Mouse (Mus musculus) neural tube, embryonic 13.5 days (tissue): ENCODE data around the gene Dppa4. TPM values are rescaled to one million over a fixed set of nuclear protein-coding genes. Genes with fewer than 3 reads are reported as not detected.

Source experiments
- ATAC-seq: fragments of 200-750 bp; cut with Nextera tagmentation; 2 replicates; pipeline ENCODE4 v1.8.0; 2017; ENCODE audit warnings: low read depth, mild to moderate bottlenecking, moderate TSS enrichment, moderate library complexity
- H3K27ac ChIP-seq: fragments of 300-500 bp; sonication (generic); replicated peaks from 2 replicates; pipeline ENCODE4 v1.5.1; 2015; ENCODE audit warnings: moderate library complexity, mild to moderate bottlenecking, inconsistent platforms
- H3K27me3 ChIP-seq: fragments of 300-500 bp; sonication (generic); 2 replicates; pipeline ENCODE4 v1.6.1; 2015; ENCODE audit warnings: mild to moderate bottlenecking, inconsistent platforms
- H3K36me3 ChIP-seq: fragments of 300-500 bp; sonication (generic); 2 replicates; pipeline ENCODE4 v1.6.1; 2015; ENCODE audit warnings: mild to moderate bottlenecking, inconsistent platforms
- H3K4me1 ChIP-seq: fragments of 300-500 bp; sonication (generic); replicated peaks from 2 replicates; pipeline ENCODE4 v1.6.1; 2015; ENCODE audit warnings: inconsistent platforms
- H3K4me2 ChIP-seq: fragments of 300-500 bp; sonication (generic); 2 replicates; pipeline ENCODE4 v1.6.1; 2015; ENCODE audit warnings: inconsistent platforms, mild to moderate bottlenecking, moderate library complexity
- H3K4me3 ChIP-seq: fragments of 300-500 bp; sonication (generic); 2 replicates; pipeline ENCODE4 v1.5.1; 2015; ENCODE audit warnings: mild to moderate bottlenecking, inconsistent platforms
- H3K9ac ChIP-seq: fragments of 300-500 bp; sonication (generic); 2 replicates; pipeline ENCODE4 v1.6.1; 2015; ENCODE audit warnings: moderate library complexity, mild to moderate bottlenecking, inconsistent platforms
- H3K9me3 ChIP-seq: fragments of 300-500 bp; sonication (generic); 2 replicates; pipeline ENCODE4 v1.6.1; 2016; ENCODE audit warnings: inconsistent platforms
- WGBS: fragments of 180-500 bp; shearing (Covaris S2); methylation state at CpG from one replicate; pipeline ENCODE4 v1.1.7; 2015; 5-methylcytosine and 5-hydroxymethylcytosine counted together
- polyA plus RNA-seq: library from polyadenylated mRNA; unstranded; fragments of >200 nt; fragmentation: Nextera tagmentation; extraction: Ambion mirVana; gene quantifications from 2 replicates; pipeline ENCODE4 v1.2.1, GENCODE M21; 2015

Gene Dppa4
- not detected in 2 replicates for polyA plus RNA-seq

DNA sequence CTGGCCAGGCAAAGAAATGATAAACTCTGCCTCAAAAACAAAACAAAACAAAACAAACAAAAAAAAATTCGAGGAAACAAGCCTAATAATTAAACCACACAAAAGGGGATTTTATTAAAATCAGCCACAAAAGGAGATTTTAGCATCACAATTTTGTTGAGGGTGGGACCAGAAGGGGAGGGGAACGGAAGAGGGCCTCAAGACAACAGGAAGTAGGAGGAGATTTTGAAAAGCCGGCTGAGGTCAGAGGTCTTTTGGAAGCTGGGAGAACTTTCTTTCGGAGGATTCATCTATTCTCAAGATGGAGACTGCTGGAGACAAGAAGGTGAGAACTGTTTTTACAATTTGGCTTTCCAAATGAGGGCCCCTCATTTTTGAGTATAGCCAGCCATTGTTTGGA, at the start of gene Dppa4:
Gene Dppa4, plus strand, starts transcription at position 217 of the 400 bp plus-strand sequence.
- no peaks in the 10 kb centered on the region for H3K4me1 ChIP-seq
- ATAC-seq: no peak
- 80% methylated on average over 4 of the region's 4 CpGs for WGBS

DNA sequence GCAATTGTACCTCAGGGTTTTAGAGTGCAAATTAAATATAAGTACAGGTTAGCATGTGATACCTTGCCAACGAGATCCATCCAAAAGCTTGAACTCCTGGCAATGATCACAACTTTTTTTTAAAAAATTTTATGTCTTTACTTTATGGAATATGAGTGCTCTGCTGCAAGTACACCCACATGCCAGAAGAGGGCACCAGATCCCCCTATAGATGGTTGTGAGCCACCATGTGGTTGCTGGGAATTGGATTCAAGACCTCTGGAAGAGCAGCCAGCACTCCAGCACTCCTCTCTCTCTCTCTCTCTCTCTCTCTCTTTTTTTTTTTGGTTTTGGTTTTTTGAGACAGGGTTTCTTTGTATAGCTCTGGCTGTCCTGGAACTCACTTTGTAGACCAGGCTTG, 48.5 kb upstream of the Dppa4 start:
- no peak overlapping the region for H3K9ac ChIP-seq
- no peaks in the 10 kb centered on the region for H3K9me3 ChIP-seq
- no peak overlapping the region for H3K4me3 ChIP-seq
- ATAC-seq: no peak
- H3K4me1 ChIP-seq: no peaks in the 10 kb centered on the region
- H3K27me3 ChIP-seq: no peaks in the 10 kb centered on the region
- 83% methylated on average over 1 of the region's 1 CpGs for WGBS
- no peak overlapping the region for H3K4me2 ChIP-seq
- H3K27ac ChIP-seq: no peak overlapping the region
- no peaks in the 10 kb centered on the region for H3K36me3 ChIP-seq

More for the DNA sequence above, at the start of gene Dppa4:
- Histone ChIP-seq H3K9me3 (no peaks in the 10 kb centered on the region), H3K9ac (no peak within 1 kb of the TSS), H3K4me3 (no peak within 1 kb of the TSS), H3K27ac (no peak within 1 kb of the TSS), H3K36me3 (no peaks in the 10 kb centered on the region), H3K4me2 (no peak within 1 kb of the TSS), H3K27me3 (no peaks in the 10 kb centered on the region)

DNA sequence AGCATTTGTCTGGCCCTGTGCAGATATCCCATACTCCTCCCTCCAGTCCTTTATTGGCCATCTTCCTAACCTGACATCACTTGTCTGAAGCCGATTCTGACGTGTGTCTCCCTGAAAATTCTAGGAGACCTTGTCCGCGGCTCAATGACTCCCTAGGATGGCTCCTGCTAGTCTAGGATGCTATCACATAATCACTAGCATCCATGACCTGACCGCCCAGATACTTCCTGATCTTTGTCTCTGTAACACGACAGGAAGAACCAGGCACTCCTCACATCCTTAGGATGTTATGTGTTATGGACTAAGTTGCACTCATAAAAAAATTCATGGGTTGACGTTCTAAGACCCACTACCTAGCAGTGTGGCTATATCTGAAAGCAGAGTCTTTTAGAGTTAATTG, 45.9 kb upstream of the Dppa4 start:
- H3K27ac ChIP-seq: no peak overlapping the region
- no peaks in the 10 kb centered on the region for H3K27me3 ChIP-seq
- ATAC-seq: no peak
- H3K4me3 ChIP-seq: no peak overlapping the region
- H3K36me3 ChIP-seq: no peaks in the 10 kb centered on the region
- H3K4me1 ChIP-seq: no peaks in the 10 kb centered on the region
- H3K4me2 ChIP-seq: no peak overlapping the region
- H3K9me3 ChIP-seq: no peaks in the 10 kb centered on the region
- 90% methylated on average over 7 of the region's 7 CpGs for WGBS
- H3K9ac ChIP-seq: no peak overlapping the region

DNA sequence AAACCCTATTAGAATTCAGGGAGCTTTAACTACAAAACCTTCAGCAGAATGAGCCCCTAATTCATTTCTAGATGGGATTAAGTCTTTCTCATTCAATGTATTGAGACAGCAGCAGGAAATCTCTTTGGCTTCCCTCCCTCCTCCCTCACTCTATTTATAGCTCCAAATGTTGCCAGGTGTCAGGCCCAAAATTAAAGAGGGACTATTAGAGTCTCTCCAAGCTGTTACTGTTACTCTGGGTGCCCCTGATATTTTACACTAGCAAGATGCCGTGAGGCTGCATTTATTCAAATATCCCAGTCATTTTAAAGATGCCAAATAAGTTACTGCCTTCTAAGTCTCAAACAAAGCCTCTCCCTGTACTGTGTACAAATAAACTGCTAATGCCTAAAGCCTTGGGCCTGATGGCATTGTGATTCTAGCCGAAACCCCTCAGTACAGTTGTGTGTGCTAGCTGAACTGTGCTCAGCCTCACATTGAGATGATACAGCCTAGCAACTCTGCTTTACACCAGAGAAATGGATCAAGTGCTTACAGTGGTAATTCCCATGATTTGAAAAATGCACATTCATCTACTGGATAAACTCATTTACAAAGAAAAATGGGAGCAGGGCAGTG, 36.4 kb upstream of the Dppa4 start:
- Histone ChIP-seq H3K4me3 (no peak overlapping the region), H3K36me3 (no peaks in the 10 kb centered on the region), H3K4me1 (no peaks in the 10 kb centered on the region), H3K9me3 (no peaks in the 10 kb centered on the region), H3K27ac (no peak overlapping the region), H3K27me3 (no peaks in the 10 kb centered on the region), H3K9ac (no peak overlapping the region), H3K4me2 (no peak overlapping the region)
- 85% methylated on average over 2 of the region's 2 CpGs for WGBS
- ATAC-seq: no peak

DNA sequence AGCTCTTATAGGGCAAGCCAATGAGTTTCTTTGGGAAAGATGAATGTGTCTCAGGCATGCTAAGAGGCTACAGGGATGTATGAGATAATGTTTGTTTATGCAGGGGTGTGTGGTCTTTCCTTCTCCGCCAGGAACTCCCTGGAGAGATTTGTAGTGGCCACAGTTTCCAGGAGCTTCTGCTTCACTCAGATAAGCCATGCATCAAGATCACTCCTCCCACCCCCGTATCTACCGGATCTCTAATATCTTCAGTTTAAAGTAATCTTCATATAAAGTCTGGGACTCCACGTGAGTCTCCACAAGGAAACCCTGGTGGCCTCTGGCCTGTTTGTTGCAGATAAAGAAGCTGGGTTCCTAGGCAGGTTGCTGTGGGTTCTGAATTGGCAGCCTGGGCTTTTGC, 30.7 kb upstream of the Dppa4 start:
- Histone ChIP-seq H3K4me1 (no peaks in the 10 kb centered on the region), H3K27me3 (no peaks in the 10 kb centered on the region), H3K4me2 (no peak overlapping the region), H3K9ac (no peak overlapping the region), H3K4me3 (no peak overlapping the region), H3K9me3 (no peaks in the 10 kb centered on the region), H3K27ac (no peak overlapping the region), H3K36me3 (no peaks in the 10 kb centered on the region)
- no peak for ATAC-seq
- 70% methylated on average over 4 of the region's 4 CpGs for WGBS

DNA sequence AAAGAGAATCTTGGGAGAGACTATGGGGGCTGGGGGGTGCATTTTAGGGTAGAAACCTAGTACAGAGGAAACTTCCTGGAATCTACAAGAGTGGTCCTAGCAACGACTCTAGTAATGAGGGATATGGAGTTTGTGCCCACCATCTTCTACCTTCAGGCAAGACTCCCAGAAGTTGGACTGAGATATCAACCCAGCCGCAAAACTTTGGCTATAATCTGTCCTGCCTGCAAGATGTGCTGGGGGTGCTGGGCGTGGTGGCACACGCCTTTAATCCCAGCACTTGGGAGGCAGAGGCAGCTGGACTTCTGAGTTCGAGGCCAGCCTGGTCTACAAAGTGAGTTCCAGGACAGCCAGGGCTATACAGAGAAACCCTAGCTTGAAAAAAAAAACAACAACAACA, 28.9 kb upstream of the Dppa4 start:
- Histone ChIP-seq H3K36me3 (no peaks in the 10 kb centered on the region), H3K4me1 (no peaks in the 10 kb centered on the region), H3K9me3 (no peaks in the 10 kb centered on the region), H3K27me3 (no peaks in the 10 kb centered on the region), H3K4me2 (no peak overlapping the region), H3K9ac (no peak overlapping the region), H3K4me3 (no peak overlapping the region), H3K27ac (no peak overlapping the region)
- 89% methylated on average over 5 of the region's 5 CpGs for WGBS
- no peak for ATAC-seq

DNA sequence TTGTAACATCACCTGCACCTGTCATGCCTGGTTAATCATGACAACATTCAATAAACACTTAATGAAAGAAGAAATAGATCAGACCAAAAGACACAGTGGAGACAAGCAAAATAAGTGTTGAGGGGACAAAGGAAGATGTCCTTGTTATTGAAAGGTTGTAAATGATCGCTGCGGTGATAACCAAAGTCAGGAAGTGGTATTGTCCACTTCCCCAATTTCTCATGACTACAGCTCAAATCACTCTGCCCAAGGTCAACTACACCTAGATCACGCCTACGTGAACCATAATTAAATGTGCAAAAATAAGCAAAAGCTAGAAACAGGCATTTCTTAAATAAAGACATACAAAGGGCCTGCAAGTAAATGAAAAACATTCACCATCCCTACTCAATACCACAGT, 24.0 kb upstream of the Dppa4 start:
- H3K36me3 ChIP-seq: no peaks in the 10 kb centered on the region
- no peak overlapping the region for H3K27ac ChIP-seq
- no peaks in the 10 kb centered on the region for H3K27me3 ChIP-seq
- H3K4me3 ChIP-seq: no peak overlapping the region
- ATAC-seq: no peak
- no peak overlapping the region for H3K4me2 ChIP-seq
- H3K9me3 ChIP-seq: no peaks in the 10 kb centered on the region
- no peak overlapping the region for H3K9ac ChIP-seq
- no peaks in the 10 kb centered on the region for H3K4me1 ChIP-seq
- WGBS: 91% methylated on average over 4 of the region's 4 CpGs

DNA sequence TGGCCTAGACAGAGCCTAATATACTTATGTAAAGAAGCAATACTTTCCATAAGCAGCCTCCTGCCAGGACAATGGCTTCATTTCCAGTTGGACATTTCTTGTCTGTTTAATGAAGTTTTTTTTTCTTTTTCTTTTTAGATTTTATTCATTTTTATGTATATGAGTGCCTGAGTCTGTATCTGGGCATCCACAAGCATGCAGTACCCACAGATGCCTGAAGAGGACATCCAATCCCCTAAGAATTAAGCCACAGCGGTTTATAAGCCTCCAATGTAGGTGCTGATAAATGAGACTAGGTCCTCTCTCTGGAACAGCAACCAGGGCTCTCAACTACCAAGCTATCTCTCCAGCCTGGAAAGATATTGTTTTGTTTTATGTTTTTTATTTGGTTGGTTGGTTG, 20.6 kb upstream of the Dppa4 start:
- ATAC-seq: no peak
- Histone ChIP-seq H3K9me3 (no peaks in the 10 kb centered on the region), H3K4me1 (no peaks in the 10 kb centered on the region), H3K27me3 (no peaks in the 10 kb centered on the region), H3K9ac (no peak overlapping the region), H3K4me3 (no peak overlapping the region), H3K4me2 (no peak overlapping the region), H3K36me3 (no peaks in the 10 kb centered on the region), H3K27ac (no peak overlapping the region)
- WGBS: 77% methylated on average over 1 of the region's 1 CpGs

DNA sequence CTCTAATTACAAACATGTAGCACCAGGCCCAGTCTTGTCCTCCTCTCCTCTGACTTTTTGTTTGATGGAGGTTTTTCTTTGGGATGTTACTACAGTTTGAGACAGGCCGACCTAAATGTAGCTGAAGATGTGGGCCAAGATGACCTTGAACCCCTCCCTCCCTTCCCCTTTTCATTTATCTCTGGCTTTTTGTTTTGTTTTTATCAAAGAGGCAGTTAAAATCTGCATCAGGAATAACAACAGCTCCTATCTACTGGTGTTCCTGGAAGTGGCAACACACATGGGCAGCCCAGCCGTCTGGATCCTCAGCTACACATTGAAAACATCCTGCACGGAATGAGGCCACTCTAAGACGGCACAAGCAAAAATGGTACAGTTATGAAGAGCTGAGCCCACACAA, 17.7 kb upstream of the Dppa4 start:
- Histone ChIP-seq H3K27ac (no peak overlapping the region), H3K9ac (no peak overlapping the region), H3K27me3 (no peaks in the 10 kb centered on the region), H3K4me2 (no peak overlapping the region), H3K36me3 (no peaks in the 10 kb centered on the region), H3K4me1 (no peaks in the 10 kb centered on the region), H3K4me3 (no peak overlapping the region), H3K9me3 (no peaks in the 10 kb centered on the region)
- WGBS: 88% methylated on average over 4 of the region's 4 CpGs
- ATAC-seq: no peak

DNA sequence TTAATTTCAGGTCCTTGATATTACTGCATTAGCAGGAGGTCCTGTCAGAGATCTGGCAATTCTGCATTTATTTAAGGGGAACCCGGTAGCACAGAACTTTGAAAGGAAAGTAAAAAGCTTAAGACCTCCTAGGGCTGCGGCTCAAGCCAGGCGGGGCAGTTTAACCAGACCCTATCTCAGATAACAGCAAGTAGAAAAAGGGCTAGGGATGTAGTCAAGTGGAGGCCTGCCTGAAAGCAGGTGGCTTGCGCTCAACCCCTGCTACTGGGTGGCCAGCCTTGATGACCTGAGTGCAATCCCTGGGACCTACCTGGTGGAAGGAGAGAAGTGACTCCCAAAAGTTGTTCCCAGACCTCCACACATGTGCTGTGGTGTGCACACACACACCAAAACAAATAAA, 6.6 kb upstream of the Dppa4 start:
- no peak for ATAC-seq
- Histone ChIP-seq H3K36me3 (no peaks in the 10 kb centered on the region), H3K4me3 (no peak overlapping the region), H3K4me2 (no peak overlapping the region), H3K9me3 (no peaks in the 10 kb centered on the region), H3K27ac (no peak overlapping the region), H3K4me1 (no peaks in the 10 kb centered on the region), H3K9ac (no peak overlapping the region), H3K27me3 (no peaks in the 10 kb centered on the region)
- 85% methylated on average over 4 of the region's 4 CpGs for WGBS

DNA sequence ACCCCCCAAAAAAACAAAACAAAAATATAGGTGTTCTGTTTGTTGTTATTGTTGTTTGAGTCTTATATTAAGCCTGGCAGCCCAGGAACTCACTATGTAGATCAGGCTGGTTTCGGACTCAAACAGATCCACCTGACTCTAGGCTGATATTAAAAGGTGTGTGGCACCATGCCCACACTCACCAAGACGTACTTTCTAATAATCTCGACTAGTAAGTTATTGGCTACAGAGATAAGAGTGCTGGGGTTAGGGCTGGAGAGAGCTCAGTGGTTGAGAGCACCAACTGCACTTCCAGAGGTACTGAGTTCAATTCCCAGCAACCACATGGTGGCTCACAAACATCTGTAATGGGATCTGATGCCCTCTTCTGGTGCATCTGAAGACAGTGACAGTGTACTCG, 2.6 kb upstream of the Dppa4 start:
- no peak overlapping the region for H3K4me2 ChIP-seq
- no peaks in the 10 kb centered on the region for H3K27me3 ChIP-seq
- H3K36me3 ChIP-seq: no peaks in the 10 kb centered on the region
- no peaks in the 10 kb centered on the region for H3K4me1 ChIP-seq
- no peaks in the 10 kb centered on the region for H3K9me3 ChIP-seq
- 95% methylated on average over 4 of the region's 4 CpGs for WGBS
- H3K9ac ChIP-seq: no peak overlapping the region
- H3K4me3 ChIP-seq: no peak overlapping the region
- no peak for ATAC-seq
- H3K27ac ChIP-seq: no peak overlapping the region

DNA sequence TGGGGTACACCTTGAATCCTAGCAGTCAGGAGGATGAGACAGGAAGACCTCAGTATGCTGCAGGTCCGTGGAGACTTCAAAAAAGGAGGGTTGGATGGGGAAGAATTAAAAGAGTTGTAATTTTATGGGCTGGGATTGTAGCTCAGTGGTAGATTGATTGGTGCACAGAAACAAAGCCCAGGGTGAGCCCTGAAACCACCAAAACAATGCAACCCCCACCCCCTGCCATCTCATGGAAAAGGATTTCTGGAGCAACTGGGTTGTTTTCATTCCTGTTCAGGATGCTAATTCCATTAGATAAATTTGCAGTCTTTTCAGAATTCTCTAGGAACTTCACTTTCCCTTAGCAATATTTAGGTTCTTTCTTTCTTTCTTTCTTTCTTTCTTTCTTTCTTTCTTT, 732 bp upstream of the Dppa4 start:
- no peak for ATAC-seq
- Histone ChIP-seq H3K27ac (no peak overlapping the region), H3K4me2 (no peak overlapping the region), H3K9ac (no peak overlapping the region), H3K4me1 (no peaks in the 10 kb centered on the region), H3K27me3 (no peaks in the 10 kb centered on the region), H3K4me3 (no peak overlapping the region), H3K36me3 (no peaks in the 10 kb centered on the region), H3K9me3 (no peaks in the 10 kb centered on the region)
- 64% methylated on average over 1 of the region's 1 CpGs for WGBS

DNA sequence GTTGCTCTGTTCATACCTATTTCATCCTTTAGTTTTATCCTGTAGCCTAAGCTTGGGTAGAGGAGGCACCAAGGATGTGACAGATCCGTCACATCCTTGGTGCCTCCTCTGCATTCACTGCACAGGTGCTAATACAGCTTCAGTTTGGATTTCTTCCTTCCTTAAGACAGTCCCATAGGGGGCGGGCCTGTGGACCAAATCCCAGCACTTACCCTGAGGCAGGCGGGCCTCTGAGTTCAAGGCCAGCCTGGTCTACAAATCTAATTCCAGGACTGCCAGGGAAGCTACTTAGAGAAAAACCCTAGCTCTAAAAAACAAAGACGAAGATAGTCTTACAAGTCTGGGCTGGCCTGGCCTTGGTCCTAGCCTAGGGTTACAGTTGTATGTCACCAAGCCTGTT, 2.0 kb downstream of the Dppa4 start:
- 93% methylated on average over 4 of the region's 4 CpGs for WGBS
- H3K4me2 ChIP-seq: no peak overlapping the region

More for the DNA sequence above, 2.0 kb downstream of the Dppa4 start:
- no peak for ATAC-seq
- Histone ChIP-seq H3K9me3 (no peaks in the 10 kb centered on the region), H3K27me3 (no peaks in the 10 kb centered on the region), H3K36me3 (no peaks in the 10 kb centered on the region), H3K27ac (no peak overlapping the region), H3K9ac (no peak overlapping the region), H3K4me3 (no peak overlapping the region), H3K4me1 (no peaks in the 10 kb centered on the region)
